Mouse (Mus musculus): Measurements from ENCODE around the gene Hsph1. TPM values are rescaled to one million over a fixed set of nuclear protein-coding genes. Genes with fewer than 3 reads are reported as not detected.

Hsph1 gene
- polyA plus RNA-seq, 1 experiment from 2014 or later, result 94.9 TPM

GRCm38 (mm10) chr5:149658741-149659413 lies 22.7 kb upstream of the Hsph1 start:
- WGBS, result 73% methylated on average over 9 of the region's 9 CpGs
- Histone ChIP-seq H3K4me2 (no peak overlapping the region), H3K4me3 (replicated peaks) (no peak overlapping the region), H3K4me1 (no peaks in the 10 kb centered on the region), H3K27ac (replicated peaks) (no peak overlapping the region), H3K9ac (replicated peaks) (no peak overlapping the region), H3K36me3 (no peaks in the 10 kb centered on the region), H3K9me3 (replicated peaks) (no peaks in the 10 kb centered on the region), H3K27me3 (replicated peaks) (no peaks in the 10 kb centered on the region)
- ATAC-seq (ENCODE audit: low FRiP score), result no peak

- Histone ChIP-seq H3K9me3 (replicated peaks) (no peaks in the 10 kb centered on the region), H3K4me3 (replicated peaks) (no peak overlapping the region), H3K9ac (replicated peaks) (no peak overlapping the region), H3K36me3 (no peaks in the 10 kb centered on the region), H3K4me1 (no peaks in the 10 kb centered on the region), H3K27me3 (replicated peaks) (no peaks in the 10 kb centered on the region), H3K4me2 (no peak overlapping the region), H3K27ac (replicated peaks) (no peak overlapping the region)
- 57% methylated on average over 3 of the region's 3 CpGs for WGBS
- no peak for ATAC-seq (ENCODE audit: low FRiP score)
These were observed 21.8 kb upstream of the Hsph1 start for GRCm38 (mm10) chr5:149658022-149658421.

GRCm38 (mm10) chr5:149655636-149656035 lies 19.5 kb upstream of the Hsph1 start:
- WGBS, result 83% methylated on average over 9 of the region's 9 CpGs
- H3K4me2 ChIP-seq, result no peak overlapping the region
- no peak overlapping the region for H3K4me3 ChIP-seq (replicated peaks)
- H3K9me3 ChIP-seq (replicated peaks), result no peaks in the 10 kb centered on the region
- H3K27me3 ChIP-seq (replicated peaks), result no peaks in the 10 kb centered on the region
- no peaks in the 10 kb centered on the region for H3K4me1 ChIP-seq
- H3K27ac ChIP-seq (replicated peaks), result no peak overlapping the region
- no peaks in the 10 kb centered on the region for H3K36me3 ChIP-seq
- ATAC-seq (ENCODE audit: low FRiP score), result no peak
- no peak overlapping the region for H3K9ac ChIP-seq (replicated peaks)

- Histone ChIP-seq H3K4me2 (no peak overlapping the region), H3K9me3 (replicated peaks) (no peaks in the 10 kb centered on the region), H3K36me3 (no peaks in the 10 kb centered on the region), H3K27ac (replicated peaks) (no peak overlapping the region), H3K4me1 (peaks cover 11% of the 10 kb centered on the region; the same call in 1 of the 2 replicates), H3K4me3 (replicated peaks) (no peak overlapping the region), H3K9ac (replicated peaks) (no peak overlapping the region), H3K27me3 (replicated peaks) (no peaks in the 10 kb centered on the region)
- 61% methylated on average over 4 of the region's 4 CpGs for WGBS
- no peak for ATAC-seq (ENCODE audit: low FRiP score)
These were observed 14.0 kb upstream of the Hsph1 start for GRCm38 (mm10) chr5:149650179-149650553.

DNA sequence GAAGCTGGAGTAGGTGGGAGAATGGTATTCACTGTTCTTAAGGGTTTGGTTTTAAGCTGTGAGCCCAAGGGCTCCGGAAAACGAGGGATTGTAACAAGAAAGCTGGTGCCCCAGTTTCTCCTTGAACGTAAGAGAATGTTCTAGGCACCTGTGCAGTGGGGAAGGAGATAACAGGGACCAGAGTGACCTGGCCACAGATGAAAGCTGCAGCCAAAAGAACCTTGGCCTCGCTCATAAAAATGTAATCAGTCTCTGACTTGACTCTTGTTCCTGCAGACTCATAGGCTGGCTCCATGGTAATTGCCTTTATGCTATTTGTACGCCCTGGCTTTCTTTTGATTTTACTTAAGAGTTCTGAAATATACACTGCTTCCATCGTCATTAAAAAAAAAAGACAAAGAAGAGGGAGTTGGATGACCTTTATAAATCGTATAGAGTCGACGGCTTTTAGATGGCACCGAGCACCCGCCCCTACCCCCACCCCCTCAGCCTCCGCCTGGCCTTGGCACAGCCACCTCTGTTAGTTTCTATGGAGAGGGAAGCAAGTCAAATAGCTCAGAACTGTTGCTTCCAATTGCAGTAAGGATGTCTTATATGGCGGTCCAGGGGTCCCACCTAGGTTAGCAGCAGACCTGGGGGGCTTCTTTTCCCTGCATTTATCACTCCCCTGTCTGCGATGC lies 13.5 kb upstream of the Hsph1 start:
- ATAC-seq (ENCODE audit: low FRiP score), result no peak
- Histone ChIP-seq H3K27ac (replicated peaks) (no peak overlapping the region), H3K27me3 (replicated peaks) (no peaks in the 10 kb centered on the region), H3K9me3 (replicated peaks) (no peaks in the 10 kb centered on the region), H3K4me1 (peaks cover 11% of the 10 kb centered on the region; the same call in 1 of the 2 replicates), H3K36me3 (no peaks in the 10 kb centered on the region), H3K4me2 (no peak overlapping the region), H3K4me3 (replicated peaks) (no peak overlapping the region), H3K9ac (replicated peaks) (no peak overlapping the region)
- 70% methylated on average over 14 of the region's 14 CpGs for WGBS

DNA sequence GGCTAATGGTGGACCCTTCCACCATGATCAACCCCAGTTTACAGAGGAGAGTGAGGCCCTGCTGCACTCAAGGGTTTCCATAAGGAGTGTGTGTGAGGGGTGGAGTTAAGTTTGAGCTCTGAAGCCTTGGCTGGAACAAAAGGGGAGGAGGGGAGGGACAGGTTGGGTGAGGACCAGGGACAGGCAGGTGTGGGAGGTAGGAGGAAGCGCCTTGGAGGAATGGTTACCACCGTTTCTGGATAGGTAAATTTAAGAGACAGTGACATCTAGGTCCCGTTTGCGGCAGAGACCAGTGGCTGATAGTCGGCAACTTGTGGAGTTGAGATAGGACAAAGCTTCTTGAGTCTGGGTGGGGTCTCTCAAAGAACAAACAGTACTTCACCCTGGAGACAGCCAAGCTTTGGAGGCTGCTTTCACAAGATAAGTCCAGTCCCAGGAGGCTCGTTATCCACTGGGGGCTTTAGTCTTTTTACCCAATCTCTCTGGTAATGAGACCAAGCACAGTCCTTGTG lies 12.8 kb upstream of the Hsph1 start:
- Histone ChIP-seq H3K27me3 (replicated peaks) (no peaks in the 10 kb centered on the region), H3K4me3 (replicated peaks) (no peak overlapping the region), H3K9me3 (replicated peaks) (no peaks in the 10 kb centered on the region), H3K4me1 (peaks cover 11% of the 10 kb centered on the region; the same call in 1 of the 2 replicates), H3K36me3 (no peaks in the 10 kb centered on the region), H3K9ac (replicated peaks) (no peak overlapping the region), H3K4me2 (no peak overlapping the region), H3K27ac (replicated peaks) (no peak overlapping the region)
- no peak for ATAC-seq (ENCODE audit: low FRiP score)
- 86% methylated on average over 6 of the region's 6 CpGs for WGBS

GRCm38 (mm10) chr5:149648196-149648595 lies 12.0 kb upstream of the Hsph1 start:
- Histone ChIP-seq H3K4me1 (peaks cover 11% of the 10 kb centered on the region; the same call in 1 of the 2 replicates), H3K9me3 (replicated peaks) (no peaks in the 10 kb centered on the region), H3K4me3 (replicated peaks) (no peak overlapping the region), H3K27ac (replicated peaks) (peak overlapping the region; percentile 34; the same call in 1 of the 2 replicates), H3K9ac (replicated peaks) (no peak overlapping the region), H3K4me2 (no peak overlapping the region), H3K27me3 (replicated peaks) (no peaks in the 10 kb centered on the region), H3K36me3 (no peaks in the 10 kb centered on the region)
- no peak for ATAC-seq (ENCODE audit: low FRiP score)
- WGBS, result 65% methylated on average over 4 of the region's 4 CpGs

GRCm38 (mm10) chr5:149647367-149648115 lies 11.4 kb upstream of the Hsph1 start:
- Histone ChIP-seq H3K9me3 (replicated peaks) (no peaks in the 10 kb centered on the region), H3K27me3 (replicated peaks) (no peaks in the 10 kb centered on the region), H3K4me2 (no peak overlapping the region), H3K4me1 (peaks cover 11% of the 10 kb centered on the region; the same call in 1 of the 2 replicates), H3K4me3 (replicated peaks) (no peak overlapping the region), H3K9ac (replicated peaks) (no peak overlapping the region), H3K27ac (replicated peaks) (peak overlapping the region; percentile 34; the same call in 1 of the 2 replicates), H3K36me3 (no peaks in the 10 kb centered on the region)
- WGBS, result 54% methylated on average over 8 of the region's 8 CpGs
- peak; percentile 34; the same call in 1 of the 2 replicates for ATAC-seq (ENCODE audit: low FRiP score)

DNA sequence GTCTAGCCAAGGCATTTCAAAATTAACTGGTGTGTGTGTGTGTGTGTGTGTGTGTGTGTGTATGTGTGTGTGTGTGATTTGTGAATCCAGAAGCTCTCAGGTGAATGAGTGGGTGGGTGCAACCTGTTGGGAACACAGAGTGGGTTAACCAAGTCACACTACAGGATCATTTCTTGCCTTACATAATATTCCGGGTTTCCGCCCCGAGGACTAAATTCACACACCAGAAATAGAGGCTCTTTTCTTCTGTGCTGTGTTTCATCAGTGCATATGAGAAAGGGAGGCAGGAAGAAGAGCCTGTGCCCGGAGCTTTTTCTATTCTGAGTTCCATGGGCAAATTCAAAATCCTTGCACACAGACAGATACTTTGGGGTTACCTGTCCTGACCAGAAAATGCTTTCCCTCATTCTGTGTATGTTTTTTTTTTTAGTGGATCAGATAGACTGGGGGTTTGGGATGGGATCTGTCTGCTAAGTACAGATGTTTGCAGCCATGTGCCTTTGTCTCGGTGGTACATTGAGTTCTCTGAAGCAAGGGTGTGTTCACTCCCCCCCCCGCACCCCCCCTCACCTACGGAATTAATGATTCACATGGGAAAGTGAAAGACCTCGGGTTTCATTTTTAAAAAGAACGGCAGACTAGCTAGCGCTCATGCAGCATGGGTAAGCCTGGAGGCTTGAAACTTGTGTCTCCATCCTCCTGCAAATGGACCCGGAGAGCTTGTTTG lies 6.8 kb upstream of the Hsph1 start:
- ATAC-seq (ENCODE audit: low FRiP score), result no peak
- peaks cover 8% of the 10 kb centered on the region; the same call in 1 of the 2 replicates for H3K4me1 ChIP-seq
- no peaks in the 10 kb centered on the region for H3K9me3 ChIP-seq (replicated peaks)
- 85% methylated on average over 11 of the region's 11 CpGs for WGBS
- no peak overlapping the region for H3K4me3 ChIP-seq (replicated peaks)
- no peaks in the 10 kb centered on the region for H3K27me3 ChIP-seq (replicated peaks)
- H3K9ac ChIP-seq (replicated peaks), result no peak overlapping the region
- no peak overlapping the region for H3K4me2 ChIP-seq
- H3K27ac ChIP-seq (replicated peaks), result no peak overlapping the region
- H3K36me3 ChIP-seq, result no peaks in the 10 kb centered on the region

DNA sequence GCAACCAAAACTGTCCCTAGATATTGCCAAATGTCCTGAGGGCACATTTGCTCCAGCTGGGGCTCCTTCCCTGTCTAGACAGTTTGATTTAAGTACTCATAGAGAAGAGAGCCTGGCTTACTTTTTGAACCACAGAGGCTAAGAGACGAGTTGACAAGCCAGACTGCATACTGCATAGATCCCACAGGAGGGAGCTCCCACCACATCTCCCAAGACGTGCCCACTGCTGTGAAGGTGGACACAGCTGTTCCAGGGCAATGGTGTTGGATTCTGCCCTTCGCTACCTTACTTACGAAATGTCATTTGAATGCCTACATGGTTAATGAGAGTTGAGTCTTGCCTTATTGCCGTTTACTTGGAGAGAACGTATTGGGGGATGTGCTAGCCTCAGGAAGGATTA lies 6.2 kb upstream of the Hsph1 start:
- Histone ChIP-seq H3K27ac (replicated peaks) (no peak overlapping the region), H3K36me3 (no peaks in the 10 kb centered on the region), H3K4me3 (replicated peaks) (no peak overlapping the region), H3K9ac (replicated peaks) (no peak overlapping the region), H3K27me3 (replicated peaks) (no peaks in the 10 kb centered on the region), H3K9me3 (replicated peaks) (no peaks in the 10 kb centered on the region), H3K4me2 (no peak overlapping the region), H3K4me1 (peaks cover 5% of the 10 kb centered on the region; the same call in 1 of the 2 replicates)
- 49% methylated on average over 6 of the region's 6 CpGs for WGBS
- no peak for ATAC-seq (ENCODE audit: low FRiP score)

- H3K27me3 ChIP-seq (replicated peaks), result no peaks in the 10 kb centered on the region
- H3K4me3 ChIP-seq (replicated peaks), result no peak overlapping the region
- no peak overlapping the region for H3K27ac ChIP-seq (replicated peaks)
- WGBS, result 91% methylated on average over 8 of the region's 8 CpGs
- H3K9me3 ChIP-seq (replicated peaks), result no peaks in the 10 kb centered on the region
- no peak overlapping the region for H3K9ac ChIP-seq (replicated peaks)
- ATAC-seq (ENCODE audit: low FRiP score), result no peak
- no peak overlapping the region for H3K4me2 ChIP-seq
- peaks cover 4% of the 10 kb centered on the region; the same call in 1 of the 2 replicates for H3K4me1 ChIP-seq
- H3K36me3 ChIP-seq, result no peaks in the 10 kb centered on the region
These were observed 5.2 kb upstream of the Hsph1 start for GRCm38 (mm10) chr5:149641277-149641892.

All from neural tube, embryonic 15.5 days (tissue).